ENCODE assay signal across 8 mouse cellular contexts in the genomic region with DNA sequence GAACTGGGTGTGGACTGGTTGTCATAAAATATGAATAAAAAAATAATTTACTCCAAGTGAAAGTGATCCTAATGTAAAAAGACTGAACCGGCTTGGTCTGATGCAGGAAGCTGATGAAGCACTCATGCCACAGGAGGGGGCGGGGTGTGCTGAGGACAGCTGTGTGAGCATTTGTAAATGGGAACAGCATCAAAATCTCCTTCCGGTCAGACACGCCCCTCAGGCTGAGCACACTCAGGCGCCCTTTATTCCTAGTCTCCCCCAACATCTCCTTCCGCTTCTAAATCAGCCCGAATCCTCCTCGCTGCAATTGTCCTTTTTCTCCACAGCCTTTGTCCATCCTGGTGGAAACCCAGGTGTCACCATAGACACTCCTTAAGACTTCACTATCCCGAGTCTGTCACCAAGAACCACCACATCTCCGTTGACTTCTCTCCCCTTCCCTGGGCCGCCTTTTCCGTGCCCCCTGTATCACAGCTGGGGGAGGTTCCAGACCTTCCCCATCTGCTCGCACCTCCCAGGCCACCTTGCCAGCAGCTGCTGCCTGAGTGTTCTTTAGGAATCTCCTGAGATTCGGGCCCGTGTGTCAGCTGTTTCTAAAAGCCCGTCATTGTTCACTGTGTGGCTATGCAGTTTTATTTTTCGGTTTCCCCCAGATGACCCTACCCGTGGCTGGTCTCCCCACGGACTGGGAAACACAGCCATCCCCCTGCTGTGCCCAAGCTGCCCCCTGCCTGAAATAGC. TPM values are rescaled to one million over a fixed set of nuclear protein-coding genes. Genes with fewer than 3 reads are reported as not detected.
DNase-seq lines count a peak whose midpoint lies in the region; ATAC-seq and TF ChIP-seq lines count a peak whose summit lies in the region.

No protein-coding gene starts in this region.

- peak; percentile 33 for TF ChIP-seq POLR2A in myocyte (IDR thresholded peaks at IDR 0.05; ENCODE audit: insufficient read length, low read depth)

- H3K9ac ChIP-seq in forebrain, embryonic 15.5 days (replicated peaks): 0 out of 2 replicates have a peak overlapping the region, but pooled peaks have one; percentile 9
- peak overlapping the region; percentile 51 for H3K9ac ChIP-seq in hindbrain, embryonic 12.5 days
- H3K9ac ChIP-seq in liver, embryonic 11.5 days (ENCODE audit: low read depth, low read length): no peak overlapping the region

- H3K4me1 ChIP-seq in forebrain, embryonic 15.5 days: peaks cover 8% of the 10 kb centered on the region; the same call in 1 of the 2 replicates
- peaks cover 12% of the 10 kb centered on the region for H3K4me1 ChIP-seq in hindbrain, embryonic 12.5 days
- H3K4me1 ChIP-seq in liver, embryonic 11.5 days (replicated peaks; ENCODE audit: control insufficient read depth, insufficient read depth, low read length): no peaks in the 10 kb centered on the region

- H3K4me2 ChIP-seq in forebrain, embryonic 15.5 days (replicated peaks): peak overlapping the region; percentile 30
- peak overlapping the region; percentile 52 for H3K4me2 ChIP-seq in hindbrain, embryonic 12.5 days (replicated peaks)
- H3K4me2 ChIP-seq in liver, embryonic 11.5 days: peak overlapping the region; percentile 54
- H3K4me2 ChIP-seq in myocyte (ENCODE audit: low read depth): peak overlapping the region; percentile 89

- peak; percentile 51 for DNase-seq in CD4-positive, CD25-positive, alpha-beta regulatory T cell, adult 2 months (ENCODE audit: low read depth, low spot score)
- DNase-seq in Muller cell, postnatal 12 days (ENCODE audit: inconsistent ontology term): peak; percentile 57
- peak; percentile 43 for DNase-seq in liver, embryonic 11.5 days (ENCODE audit: low spot score)
- no peak for DNase-seq in cerebellum, adult 9-10 months
- no peak for DNase-seq in ovary, postnatal 10 days (ENCODE audit: low spot score)

- no peaks in the 10 kb centered on the region for H3K36me3 ChIP-seq in forebrain, embryonic 15.5 days
- no peaks in the 10 kb centered on the region for H3K36me3 ChIP-seq in hindbrain, embryonic 12.5 days
- H3K36me3 ChIP-seq in liver, embryonic 11.5 days (ENCODE audit: control insufficient read depth, insufficient read depth, low read length): no peaks in the 10 kb centered on the region
- H3K36me3 ChIP-seq in myocyte (ENCODE audit: control insufficient read depth, insufficient read depth): no peaks in the 10 kb centered on the region

- ATAC-seq in forebrain, embryonic 15.5 days (replicated peaks): peak; percentile 86
- peak; percentile 95 for ATAC-seq in hindbrain, embryonic 12.5 days (ENCODE audit: low FRiP score)
- peak; percentile 76 for ATAC-seq in liver, embryonic 11.5 days (replicated peaks; ENCODE audit: low FRiP score)

- H3K79me2 ChIP-seq in myocyte (ENCODE audit: control insufficient read depth, insufficient read depth): no peaks in the 10 kb centered on the region

- no peaks in the 10 kb centered on the region for H3K27me3 ChIP-seq in forebrain, embryonic 15.5 days
- H3K27me3 ChIP-seq in hindbrain, embryonic 12.5 days: no peaks in the 10 kb centered on the region
- H3K27me3 ChIP-seq in liver, embryonic 11.5 days (replicated peaks; ENCODE audit: control insufficient read depth, insufficient read depth, low read length): no peaks in the 10 kb centered on the region
- H3K27me3 ChIP-seq in myocyte (ENCODE audit: control insufficient read depth, insufficient read depth, insufficient read length): no peaks in the 10 kb centered on the region

- WGBS in forebrain, embryonic 15.5 days: 15% methylated on average over 19 of the region's 19 CpGs
- WGBS in hindbrain, embryonic 12.5 days: 9% methylated on average over 19 of the region's 19 CpGs
- 19% methylated on average over 19 of the region's 19 CpGs for WGBS in liver, embryonic 11.5 days

- H3K4me3 ChIP-seq in forebrain, embryonic 15.5 days: peak overlapping the region; percentile 9
- peak overlapping the region; percentile 20; the same call in 1 of the 2 replicates for H3K4me3 ChIP-seq in hindbrain, embryonic 12.5 days
- peak overlapping the region; percentile 30 for H3K4me3 ChIP-seq in liver, embryonic 11.5 days (ENCODE audit: low read depth, low read length)
- peak overlapping the region; percentile 10 for H3K4me3 ChIP-seq in myocyte

- H3K9me3 ChIP-seq in forebrain, embryonic 15.5 days: no peaks in the 10 kb centered on the region
- H3K9me3 ChIP-seq in hindbrain, embryonic 12.5 days (replicated peaks): no peaks in the 10 kb centered on the region
- H3K9me3 ChIP-seq in liver, embryonic 11.5 days (ENCODE audit: control insufficient read depth, low read length): no peaks in the 10 kb centered on the region

- peak overlapping the region; percentile 41 for H3K27ac ChIP-seq in forebrain, embryonic 15.5 days (replicated peaks)
- peak overlapping the region; percentile 82 for H3K27ac ChIP-seq in hindbrain, embryonic 12.5 days
- H3K27ac ChIP-seq in liver, embryonic 11.5 days (ENCODE audit: low read depth, low read length): no peak overlapping the region

- H3ac ChIP-seq in myocyte (ENCODE audit: control insufficient read depth, insufficient read length): no peak overlapping the region

TF ChIP-seq in myocyte, 11 proteins besides CTCF, POLR2A, EP300 and RAD21:
- TF ChIP-seq POLR2AphosphoS2 (IDR thresholded peaks at IDR 0.05; ENCODE audit: insufficient read length, low read depth): peak; percentile 57
- TF ChIP-seq TCF3 (IDR thresholded peaks at IDR 0.05; ENCODE audit: insufficient read length, low read depth): peak; percentile 43
- TF ChIP-seq TCF12 (IDR thresholded peaks at IDR 0.05; ENCODE audit: insufficient read depth, poor library complexity, severe bottlenecking): peak; percentile 52
- TF ChIP-seq MYOD1 (IDR thresholded peaks at IDR 0.05; ENCODE audit: control insufficient read depth in 1 of 3, insufficient read length in 2 of 3, low read depth in 2 of 3): peak in 2 of 3 experiments; percentile 78 to 89
- TF ChIP-seq E2F4 (IDR thresholded peaks at IDR 0.05; ENCODE audit: insufficient read depth): no peak
- peak; percentile 41 to 95 (median 86) for TF ChIP-seq MYOG (IDR thresholded peaks at IDR 0.05; ENCODE audit: control insufficient read depth in 1 of 3, insufficient read depth in 1 of 3, insufficient read length in 2 of 3, low read depth in 2 of 3)
TF ChIP-seq in myocyte: peak in this region for 5.

RNA-seq across cellular contexts. Expression of gene Tex35, which starts 7.2 kb away (rescaled TPM):
- not detected in 2 replicates for polyA plus RNA-seq in forebrain, embryonic 15.5 days (2015; fragmentation: Nextera tagmentation; extraction: Ambion mirVana)
- polyA plus RNA-seq in hindbrain, embryonic 12.5 days (2016; fragmentation: Nextera tagmentation; extraction: Ambion mirVana): not detected in 2 replicates
- polyA plus RNA-seq in liver, embryonic 11.5 days (2014; fragmentation: Nextera tagmentation; extraction: Ambion mirVana): not detected in 2 replicates
- polyA plus RNA-seq in myocyte (2012; fragmentation: generic; extraction: Trizol): 0.30 TPM

Comparison
In these comparisons a context has a peak if more than half of its experiments do, and no peak if none do; other contexts are left out.
1. DNase-seq: peak in CD4-positive, CD25-positive, alpha-beta regulatory T cell, adult 2 months (single experiment), Muller cell, postnatal 12 days (single experiment) and liver, embryonic 11.5 days (single experiment); none in cerebellum, adult 9-10 months (single experiment) and ovary, postnatal 10 days (single experiment).
2. H3K4me2 ChIP-seq: peak in every context shown above with its lines; median percentile 89 in myocyte; 54 in liver, embryonic 11.5 days; 52 in hindbrain, embryonic 12.5 days; 30 in forebrain, embryonic 15.5 days.
3. Peak in every context shown above with its lines, with median percentiles within 50 percentile points of each other: ATAC-seq and H3K4me3 ChIP-seq.